Mouse (Mus musculus): ENCODE data around the gene Ryr3.

DNA sequence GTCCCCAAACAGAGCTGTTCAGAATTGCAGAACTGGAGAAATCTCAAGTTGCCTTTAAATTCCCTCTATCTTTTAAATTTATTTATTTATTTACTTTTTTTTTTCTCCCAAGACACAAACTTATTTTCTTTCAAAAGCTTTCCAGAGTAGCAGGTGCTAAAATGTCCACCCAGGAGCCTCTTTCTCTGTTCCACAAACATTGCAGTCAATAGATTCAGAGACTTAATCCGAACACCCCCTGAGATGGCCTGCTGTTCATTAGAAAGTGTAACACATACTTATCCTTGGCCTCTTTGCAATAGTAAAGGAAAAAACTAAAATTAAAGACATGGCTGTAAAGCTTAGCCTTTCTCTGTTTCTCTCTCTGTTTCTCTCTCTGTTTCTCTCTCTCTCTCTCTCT, 539.6 kb downstream of the Ryr3 start:
- no peak for TF ChIP-seq GATA1 (IDR thresholded peaks at IDR 0.05; ENCODE audit: borderline replicate concordance, low read length)
- TF ChIP-seq FLI1 (IDR thresholded peaks at IDR 0.05; ENCODE audit: low read length) = no peak

Data from megakaryocyte, embryonic 14.5 days (primary cell).